Mouse (Mus musculus) large intestine, adult 2 months (tissue): ENCODE data around the gene Vpreb3. TPM values are rescaled to one million over a fixed set of nuclear protein-coding genes. Genes with fewer than 3 reads are reported as not detected.
"Not testable (repeated sequence)": the region's sequence is repeated elsewhere in the genome, so short reads cannot be mapped to it uniquely, and the experiment has no call there.

Source experiments
- DNase-seq: peaks from one replicate; pipeline ENCODE4 v3.0.0-alpha.2; 2012; ENCODE audit warnings: low read depth, low spot score
- WGBS: fragments of 180-500 bp; shearing (Covaris S2); methylation state at CpG from one replicate; pipeline ENCODE4 v1.1.7; 2018; 5-methylcytosine and 5-hydroxymethylcytosine counted together
- polyA plus RNA-seq: library from polyadenylated mRNA; depleted of rRNA; stranded (reverse); fragments of >200 nt; gene quantifications from 2 replicates; pipeline ENCODE4 v1.2.3, GENCODE M21; 2012; rRNA removed

The Vpreb3 gene
- polyA plus RNA-seq, 1 experiment = 43.9 TPM

DNA sequence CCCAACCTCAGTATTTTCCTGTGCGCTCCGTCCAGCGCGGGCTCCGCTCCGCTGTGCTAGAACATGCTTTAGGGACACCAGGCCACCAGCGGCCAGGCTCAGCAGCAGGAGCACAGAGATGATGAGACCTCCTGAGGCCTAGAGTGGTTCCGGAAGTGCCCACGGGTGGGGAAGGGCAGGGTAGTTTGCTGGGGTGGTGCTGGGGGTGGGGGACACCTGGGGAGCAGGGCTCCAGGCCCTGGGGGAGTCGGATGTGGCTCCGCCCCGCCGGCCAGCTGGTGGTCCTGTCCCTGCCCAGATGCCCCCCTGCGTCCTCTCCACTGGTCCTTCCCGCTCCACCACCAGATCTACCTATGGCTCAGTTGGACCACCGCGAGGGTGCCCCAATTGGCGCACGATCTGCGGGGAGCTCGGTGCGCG lies 7.9 kb downstream of the Vpreb3 start:
- DNase-seq = no peak
- 14% methylated on average over 23 of the region's 23 CpGs for WGBS

DNA sequence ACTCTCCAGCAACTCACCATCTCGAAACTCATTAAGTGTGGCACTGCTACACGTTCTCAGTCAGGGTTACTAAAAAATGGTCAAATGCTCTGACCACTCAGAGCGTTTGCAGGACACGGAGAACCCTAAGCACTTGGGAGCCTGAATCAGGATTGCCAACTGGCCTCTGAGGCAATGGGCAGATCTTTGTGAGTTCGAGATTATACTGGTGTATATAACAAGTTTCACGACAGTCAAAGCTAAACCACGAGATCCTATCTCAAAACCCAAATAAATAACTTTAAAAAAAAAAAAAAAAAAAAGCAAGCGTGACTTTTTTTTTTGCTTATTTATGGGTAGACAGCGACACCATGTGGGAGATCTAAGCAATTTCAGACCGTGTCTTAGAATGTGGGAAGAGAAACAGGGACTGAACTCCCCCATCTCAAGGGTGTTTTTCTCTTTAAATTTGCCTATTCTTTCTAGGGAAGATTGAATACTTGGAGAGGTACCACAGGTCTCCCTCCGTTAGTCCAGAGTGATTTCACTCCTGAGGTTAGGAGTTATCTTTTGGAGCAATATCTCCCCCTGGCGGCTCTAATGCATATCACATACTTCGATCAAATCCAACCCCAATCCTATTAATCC lies 8.7 kb downstream of the Vpreb3 start:
- no peak for DNase-seq
- 1% methylated on average over 13 of the region's 13 CpGs for WGBS

DNA sequence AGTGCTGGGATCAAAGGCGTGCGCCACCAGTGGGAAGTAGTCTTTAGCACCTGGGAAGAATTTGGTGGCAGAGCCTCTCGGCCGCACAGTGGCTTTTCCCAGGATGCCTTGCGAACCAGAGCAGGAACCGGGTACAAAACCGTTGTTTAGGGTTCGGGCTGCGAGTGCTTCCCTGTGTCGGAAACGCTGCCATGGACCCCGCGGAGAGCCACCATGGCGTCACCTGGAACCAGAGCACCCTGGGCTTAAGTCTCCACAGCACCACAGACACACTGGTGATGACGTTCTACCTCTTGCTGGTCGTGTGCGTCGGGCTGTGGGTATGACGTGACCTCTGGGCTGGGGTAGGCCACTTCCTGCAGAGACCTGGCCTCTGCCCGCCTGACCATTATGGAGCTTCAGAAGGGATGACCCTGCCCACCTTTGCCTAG lies 11.5 kb downstream of the Vpreb3 start, which contains the start of gene Gm5134:
Gene Gm5134, plus strand, starts transcription at position 134 of the 431 bp plus-strand sequence.
- no peak for DNase-seq
- WGBS = 31% methylated on average over 20 of the region's 20 CpGs

DNA sequence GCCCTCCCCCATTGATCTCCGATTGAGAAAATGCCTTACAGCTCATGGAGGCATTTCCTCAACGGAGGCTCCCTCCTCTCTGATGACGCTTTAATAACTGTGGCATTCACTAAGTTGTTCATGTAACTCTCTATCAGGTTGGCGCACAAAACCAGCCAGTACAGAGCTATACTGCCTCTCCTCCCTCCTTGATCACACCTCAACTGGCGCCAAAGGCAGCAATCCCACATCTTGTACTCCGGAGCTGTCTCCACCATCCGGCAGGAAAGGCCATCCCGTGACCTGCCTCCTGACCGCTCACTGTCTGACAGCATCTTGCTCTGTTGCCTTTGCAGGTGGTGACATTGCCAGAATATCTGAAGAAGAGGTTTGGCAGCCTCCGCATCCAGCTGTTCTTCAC lies 31.0 kb downstream of the Vpreb3 start:
- no peak for DNase-seq
- WGBS = 88% methylated on average over 10 of the region's 10 CpGs

DNA sequence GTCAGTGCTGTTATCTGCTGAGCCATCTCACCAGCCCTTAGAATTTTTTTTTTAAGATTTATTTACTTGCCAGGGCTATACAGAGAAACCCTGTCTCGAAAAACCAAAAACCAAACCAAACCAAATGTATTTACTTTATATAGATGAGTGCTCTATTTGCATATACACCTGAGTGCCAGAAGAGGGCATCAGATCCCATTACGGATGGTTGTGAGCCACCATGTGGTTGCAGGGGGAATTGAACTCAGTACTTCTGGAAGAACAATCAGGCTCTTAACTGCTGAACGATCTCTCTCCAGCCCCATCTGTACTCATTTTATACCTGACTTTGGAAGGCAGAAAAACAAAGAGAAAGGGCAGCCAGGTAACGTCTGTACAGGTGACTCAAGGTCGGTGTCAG lies 32.4 kb downstream of the Vpreb3 start:
- DNase-seq = no peak
- 53% methylated on average over 5 of the region's 5 CpGs for WGBS

DNA sequence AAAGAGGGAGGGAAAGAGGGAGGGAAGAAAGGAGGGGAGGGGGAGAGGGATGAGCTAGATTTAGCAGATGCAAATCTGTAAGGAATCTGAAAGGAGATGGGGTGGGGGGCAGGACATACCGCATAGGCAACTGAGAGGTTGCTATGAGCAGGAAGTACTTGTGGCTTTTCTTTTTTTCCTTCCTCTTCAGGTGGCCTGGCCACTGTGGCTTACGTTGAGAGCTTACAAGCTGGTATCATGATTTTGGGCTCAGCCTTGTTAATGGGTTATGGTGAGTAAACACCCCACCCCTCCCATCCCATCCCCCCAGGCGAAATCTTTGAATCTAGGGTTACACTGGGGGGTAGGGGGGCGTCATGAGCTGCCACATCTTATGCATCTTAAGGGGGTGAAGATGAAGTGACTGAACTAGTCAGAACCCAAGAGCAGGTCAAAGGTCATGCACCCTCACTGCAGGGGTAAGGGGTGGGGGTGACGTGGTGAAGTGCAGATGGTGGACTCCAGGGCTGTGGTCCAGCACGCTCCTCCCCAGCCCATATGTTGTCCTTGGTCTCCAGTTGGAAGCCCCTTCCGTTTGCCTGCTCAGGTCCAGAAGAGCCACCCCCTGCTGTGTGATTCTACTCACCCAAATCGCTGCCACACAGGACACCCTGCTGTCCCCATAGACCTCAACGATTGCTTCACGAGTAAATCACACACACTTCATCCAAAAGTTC lies 35.4 kb downstream of the Vpreb3 start:
- 44% methylated on average over 10 of the region's 10 CpGs for WGBS
- DNase-seq = no peak

DNA sequence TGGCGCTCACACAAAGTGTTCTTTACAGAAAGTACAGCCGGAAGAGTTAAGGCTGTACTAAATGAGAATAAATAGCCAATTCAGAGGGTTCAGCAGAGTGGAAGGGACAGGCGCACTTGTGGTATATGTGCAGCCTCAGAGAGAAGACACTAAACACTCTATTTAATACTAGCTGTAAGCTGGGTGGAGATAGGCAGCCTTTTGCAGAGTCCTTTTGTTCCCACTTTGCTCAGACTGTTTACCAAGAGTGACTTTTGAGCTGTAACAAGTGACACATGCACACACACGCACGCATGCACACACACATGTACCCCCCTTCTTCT lies 35.9 kb downstream of the Vpreb3 start:
- DNase-seq = no peak
- WGBS = 76% methylated on average over 5 of the region's 5 CpGs

DNA sequence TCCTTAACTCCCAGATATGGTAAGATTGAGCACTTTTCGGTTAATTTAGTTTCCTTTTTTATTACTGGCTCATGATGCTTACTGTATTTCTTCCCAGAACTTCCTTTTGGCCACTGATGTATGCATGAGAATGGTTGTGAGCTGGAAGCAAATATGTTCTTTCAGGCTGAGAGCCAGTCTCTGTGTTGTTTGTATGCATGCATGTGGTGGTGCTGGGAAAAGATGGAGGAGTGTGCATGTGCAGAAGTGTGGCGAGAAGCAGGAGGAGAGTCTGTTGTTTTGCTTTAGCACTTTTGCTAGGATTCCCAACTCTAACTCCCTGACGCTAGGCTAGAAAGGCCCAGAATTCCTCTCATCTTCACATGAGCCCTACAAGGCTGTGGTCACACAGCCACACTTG lies 36.6 kb downstream of the Vpreb3 start:
- DNase-seq = no peak
- 81% methylated on average over 3 of the region's 3 CpGs for WGBS

DNA sequence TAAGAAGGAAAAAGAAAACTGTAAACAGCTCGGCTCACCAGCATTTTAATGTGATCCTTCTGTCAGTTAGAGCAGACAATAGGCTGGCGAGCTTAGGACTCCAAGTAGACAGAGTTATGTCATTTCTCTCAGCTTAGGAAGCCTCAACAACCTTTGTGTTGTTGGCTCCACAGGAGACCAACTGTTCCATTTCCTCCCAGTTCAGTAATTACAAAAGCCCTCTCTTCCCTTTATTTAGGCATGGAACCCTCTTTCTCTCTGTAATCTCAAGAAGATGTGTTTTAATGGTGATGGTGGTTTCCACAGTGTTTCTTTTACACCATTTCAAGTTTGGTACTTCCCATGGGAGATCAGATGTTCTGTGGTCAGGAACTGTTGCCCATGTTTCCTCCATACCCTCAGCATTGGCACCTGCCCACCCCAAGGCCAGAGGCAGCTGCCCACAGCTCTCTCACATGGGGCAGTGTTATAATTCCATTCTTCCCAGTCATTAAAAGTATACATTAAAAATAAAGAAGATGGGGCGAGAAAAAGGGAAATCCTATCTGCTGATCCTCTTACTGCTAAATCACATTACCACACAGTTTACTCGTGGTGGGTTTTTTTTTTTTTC lies 47.7 kb downstream of the Vpreb3 start:
- WGBS = 69% methylated on average over 4 of the region's 4 CpGs
- DNase-seq = no peak

DNA sequence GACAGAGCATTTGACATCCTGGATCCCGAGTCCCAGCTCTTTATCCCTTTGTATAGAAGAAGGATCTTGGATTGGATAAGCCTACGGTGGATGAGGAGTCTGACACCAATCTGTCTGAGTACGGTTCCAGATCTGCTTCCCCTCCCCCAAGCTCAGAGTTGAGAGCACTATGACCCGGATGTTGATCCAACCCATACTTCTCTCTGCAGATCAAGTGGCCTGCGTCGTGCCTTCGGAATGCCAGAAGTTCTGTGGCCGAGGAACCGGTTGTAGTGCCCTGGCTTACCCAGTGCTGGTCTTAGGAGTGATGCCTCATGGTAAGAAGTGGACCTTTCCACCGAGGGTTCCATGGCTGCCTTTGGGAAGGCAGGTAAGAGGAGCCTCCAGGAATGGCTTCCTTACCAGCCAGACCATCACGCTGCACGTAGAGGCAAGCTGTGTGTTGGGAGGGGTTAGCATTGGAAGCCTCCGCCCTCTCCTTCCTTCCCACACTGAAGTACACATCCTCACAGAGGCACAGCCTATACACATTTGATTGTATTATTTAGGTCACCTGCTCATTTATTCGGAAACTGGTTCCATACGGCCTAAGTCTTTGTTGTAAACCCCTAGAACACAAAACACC lies 50.9 kb downstream of the Vpreb3 start:
- no peak for DNase-seq
- WGBS = 83% methylated on average over 15 of the region's 15 CpGs

DNA sequence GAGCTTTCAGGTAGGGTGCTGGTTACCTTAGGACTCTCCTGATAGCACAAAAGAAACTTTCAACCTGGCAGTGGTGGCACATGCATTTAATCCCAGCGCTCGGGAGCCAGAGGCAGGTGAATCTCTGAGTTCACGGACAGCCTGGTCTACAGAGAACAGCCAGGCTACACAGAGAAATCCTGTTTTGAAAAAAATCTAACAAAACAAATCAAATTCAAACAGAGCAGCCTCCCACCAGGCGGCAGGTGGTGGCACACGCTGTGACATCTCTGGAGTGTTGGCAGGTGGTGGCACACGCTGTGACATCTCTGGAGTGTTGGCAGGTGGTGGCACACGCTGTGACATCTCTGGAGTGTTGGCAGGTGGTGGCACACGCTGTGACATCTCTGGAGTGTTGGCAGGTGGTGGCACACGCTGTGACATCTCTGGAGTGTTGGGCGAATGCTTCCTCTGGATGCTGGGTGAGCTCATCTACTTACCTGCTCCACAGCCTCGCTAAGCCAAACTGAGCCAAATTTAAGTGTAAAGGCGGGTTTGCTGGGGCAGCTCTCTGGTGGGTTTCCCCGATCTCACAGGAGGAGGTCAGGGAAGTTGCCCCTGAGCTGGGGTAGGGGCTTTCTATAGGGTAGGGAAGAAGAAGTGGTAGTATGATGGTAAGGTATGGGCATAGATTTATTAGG lies 51.8 kb downstream of the Vpreb3 start:
- DNase-seq = not testable (repeated sequence)
- WGBS = 79% methylated on average over 13 of the region's 13 CpGs

DNA sequence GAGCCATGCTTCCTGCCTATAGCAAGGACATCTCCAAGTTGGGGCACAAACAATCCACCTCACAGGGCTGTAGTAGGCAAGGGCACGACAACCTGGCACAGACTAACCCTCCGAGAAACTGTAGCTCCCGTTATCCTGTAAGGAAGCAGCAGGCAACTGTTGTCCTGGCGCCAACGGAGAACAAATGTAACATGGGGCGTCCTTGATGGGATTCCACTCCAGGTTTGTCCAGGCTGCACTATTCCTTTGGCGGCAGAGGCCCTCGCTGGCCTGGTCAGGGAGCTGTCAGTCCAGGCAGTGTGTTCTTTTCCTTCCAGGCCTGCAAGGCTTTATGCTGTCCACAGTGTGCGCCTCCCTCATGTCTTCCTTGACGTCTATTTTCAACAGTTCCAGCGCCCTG lies 52.6 kb downstream of the Vpreb3 start:
- DNase-seq = no peak
- 80% methylated on average over 11 of the region's 11 CpGs for WGBS

DNA sequence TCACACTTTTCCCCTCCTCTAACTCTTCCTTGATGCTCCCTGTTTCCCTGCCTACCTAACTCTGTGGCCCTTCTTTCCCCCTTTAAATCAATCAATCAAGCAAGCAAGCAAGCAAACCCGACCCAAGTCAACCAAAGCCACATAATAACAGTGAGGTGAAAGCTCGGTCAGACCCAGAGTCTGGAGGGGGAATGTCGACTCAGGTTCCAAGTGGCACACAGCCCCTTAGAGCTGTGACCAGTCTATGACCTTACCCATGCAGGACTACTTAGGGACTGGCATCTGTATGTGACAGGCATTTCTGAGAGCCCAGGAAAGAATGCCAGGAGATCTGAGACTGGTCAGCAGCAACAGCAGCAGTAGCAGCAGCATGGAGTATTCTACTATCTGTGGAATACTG lies 53.5 kb downstream of the Vpreb3 start:
- 28% methylated on average over 3 of the region's 3 CpGs for WGBS
- DNase-seq = no peak

Other genes with a start within 250 kb of the Vpreb3 start
- 20.3 and 36.0 TPM in 2 replicates for gene Cabin1, start 178.7 kb upstream of the Vpreb3 start, polyA plus RNA-seq
- 81.4 and 104 TPM in 2 replicates for gene Ddt, start 169.6 kb upstream of the Vpreb3 start, polyA plus RNA-seq
- 0.48 and 0.58 TPM in 2 replicates for gene Gm20441, start 162.1 kb upstream of the Vpreb3 start, polyA plus RNA-seq
- 48.6 and 59.5 TPM in 2 replicates for gene Gstt3, start 161.6 kb upstream of the Vpreb3 start, polyA plus RNA-seq
- 44.8 and 68.1 TPM in 2 replicates for gene Gstt1, start 144.5 kb upstream of the Vpreb3 start, polyA plus RNA-seq
- not detected in 2 replicates for gene Gstt4, start 120.5 kb upstream of the Vpreb3 start, polyA plus RNA-seq
- gene Gstt2, start 105.6 kb upstream of the Vpreb3 start, polyA plus RNA-seq = 115 and 146 TPM in 2 replicates
- gene Mif, start 82.8 kb upstream of the Vpreb3 start, polyA plus RNA-seq = 739 and 807 TPM in 2 replicates
- 39.2 and 101 TPM in 2 replicates for gene Derl3, start 49.6 kb upstream of the Vpreb3 start, polyA plus RNA-seq
- 41.0 and 48.6 TPM in 2 replicates for gene Smarcb1, start 21.4 kb upstream of the Vpreb3 start, polyA plus RNA-seq
- gene Chchd10, start 9.9 kb upstream of the Vpreb3 start, polyA plus RNA-seq = 348 and 403 TPM in 2 replicates
- 5.3 and 7.6 TPM in 2 replicates for gene Mmp11, start 6.6 kb upstream of the Vpreb3 start, polyA plus RNA-seq
- gene Gm867, start 2.4 kb upstream of the Vpreb3 start, polyA plus RNA-seq = 0.30 TPM in 1 of 2 replicates, not detected in the other
- 0.19 and 0.34 TPM in 2 replicates for gene Gm5134, start 11.5 kb downstream of the Vpreb3 start, polyA plus RNA-seq
- gene Zfp280b, start 89.6 kb downstream of the Vpreb3 start, polyA plus RNA-seq = 6.5 and 9.4 TPM in 2 replicates
- gene Slc5a4b, start 167.9 kb downstream of the Vpreb3 start, polyA plus RNA-seq = 2.2 and 33.6 TPM in 2 replicates
- 4.3 and 38.0 TPM in 2 replicates for gene Slc5a4a, start 204.4 kb downstream of the Vpreb3 start, polyA plus RNA-seq